Mouse (Mus musculus): ENCODE results near the gene Nlrx1.

The Nlrx1 gene

DNA sequence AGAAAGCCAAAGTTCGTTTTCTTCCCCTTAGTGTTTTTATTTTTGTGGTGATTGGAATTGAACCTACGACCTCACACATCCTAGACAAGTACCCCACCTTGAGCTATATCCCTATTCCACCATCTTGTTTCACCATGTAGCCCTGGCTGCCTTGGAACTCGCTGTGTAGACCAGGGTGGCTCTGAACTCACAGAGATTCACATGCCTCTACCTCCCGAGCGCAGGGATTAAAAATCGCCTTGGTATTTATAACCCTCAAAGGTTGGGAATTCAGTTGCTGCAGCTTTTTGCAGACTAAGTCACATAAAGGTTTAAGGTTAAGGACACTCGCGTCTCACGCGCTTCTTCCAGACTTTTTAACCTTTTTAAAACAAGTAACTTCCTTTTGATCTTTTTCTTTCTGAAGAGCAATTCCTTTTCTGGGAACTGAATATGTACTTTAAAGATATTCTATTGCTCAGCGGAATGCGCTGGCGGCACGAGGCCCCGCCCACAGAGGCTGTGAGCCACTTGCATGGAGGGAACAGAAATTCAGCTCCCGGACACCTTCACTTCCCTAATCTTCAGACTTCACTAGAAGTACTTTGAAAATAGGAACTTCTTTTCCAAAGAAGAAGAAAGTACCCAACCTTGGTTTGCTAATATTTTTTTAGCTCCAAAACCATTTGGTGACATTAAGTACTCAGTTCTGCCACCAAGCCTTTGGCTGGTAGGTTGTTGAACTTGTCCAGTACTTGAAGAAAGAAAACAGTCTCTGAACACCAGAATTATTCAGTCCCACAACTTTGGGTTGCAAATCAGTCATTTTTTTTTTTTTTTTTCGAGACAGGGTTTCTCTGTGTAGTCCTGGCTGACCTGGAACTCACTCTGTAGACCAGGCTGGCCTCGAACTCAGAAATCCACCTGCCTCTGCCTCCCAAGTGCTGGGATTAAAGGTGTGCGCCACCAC is 33.6 kb downstream of the Nlrx1 start:
- DNase-seq (ENCODE audit: low read depth) = peak; percentile 73

GRCm38 (mm10) chr9:44233802-44234478 is 34.5 kb downstream of the Nlrx1 start, which contains the start of gene Cbl:
Cbl (minus strand) TSS chr9:44234049.
- peak; percentile 99 for DNase-seq (ENCODE audit: low read depth)

GRCm38 (mm10) chr9:44233021-44233801 is 35.2 kb downstream of the Nlrx1 start:
- peak; percentile 46 for DNase-seq (ENCODE audit: low read depth)

DNA sequence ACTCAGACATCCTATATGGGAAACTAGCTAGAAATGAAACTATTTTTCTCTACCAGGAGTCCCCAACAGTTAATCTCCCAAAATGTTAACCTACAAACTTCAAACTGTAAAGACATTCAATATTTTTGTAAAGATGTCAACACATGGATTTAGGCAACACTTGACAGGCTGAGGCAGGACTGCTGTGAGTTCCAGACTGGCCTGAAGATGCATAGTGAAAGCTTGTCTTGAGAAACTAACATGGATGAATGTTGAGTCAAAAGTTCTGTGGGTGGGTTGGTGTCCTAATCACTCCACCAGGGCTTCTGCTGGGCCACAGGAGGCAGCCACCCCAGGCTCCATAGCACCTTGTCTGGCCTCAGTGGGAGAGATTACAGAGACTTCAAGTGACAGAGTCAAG is 36.8 kb downstream of the Nlrx1 start:
- DNase-seq (ENCODE audit: low read depth) = no peak

- no peak for DNase-seq (ENCODE audit: low read depth)
Measured at GRCm38 (mm10) chr9:44225993-44226392, 42.4 kb downstream of the Nlrx1 start.

DNA sequence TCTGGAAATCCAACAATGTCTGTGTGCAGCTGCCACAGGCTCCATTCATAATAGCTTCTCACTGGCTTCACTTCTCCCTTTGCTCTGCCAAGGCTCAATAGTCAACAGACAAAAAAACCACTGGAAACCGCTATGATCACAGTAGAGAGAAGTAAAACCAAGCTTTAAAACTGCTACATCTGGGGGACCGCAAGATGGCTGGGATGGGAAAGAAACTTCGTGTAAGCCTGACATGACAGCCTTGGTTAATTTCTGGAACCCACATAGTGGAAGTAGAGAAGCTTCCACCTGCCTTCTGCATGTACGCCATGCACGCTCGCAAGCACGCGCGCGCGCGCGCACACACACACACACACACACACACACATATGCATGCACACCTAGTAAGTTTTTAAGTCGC is 54.9 kb downstream of the Nlrx1 start:
- DNase-seq (ENCODE audit: low read depth) = no peak

DNA sequence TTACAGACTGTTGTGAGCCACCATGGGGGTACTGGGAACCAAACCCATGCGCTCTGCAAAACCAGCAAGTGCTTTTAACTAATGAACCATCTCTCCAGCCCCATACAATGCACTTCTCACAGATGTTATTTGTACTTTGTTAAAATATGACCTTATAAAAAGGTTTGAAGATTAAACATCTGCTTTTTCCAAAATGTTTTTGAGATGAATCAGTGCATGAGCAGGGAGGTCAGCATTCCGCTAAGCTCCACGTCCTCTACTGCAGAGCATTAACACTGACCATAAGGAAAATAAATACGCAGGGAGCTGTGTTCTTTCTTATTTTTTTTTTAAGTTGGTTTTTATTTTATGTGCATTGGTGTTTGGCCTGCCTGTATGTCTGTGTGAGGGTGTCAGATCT is 56.0 kb downstream of the Nlrx1 start:
- no peak for DNase-seq (ENCODE audit: low read depth)

GRCm38 (mm10) chr9:44209416-44209815 is 59.0 kb downstream of the Nlrx1 start:
- no peak for DNase-seq (ENCODE audit: low read depth)

- DNase-seq (ENCODE audit: low read depth) = no peak
Measured at GRCm38 (mm10) chr9:44207840-44208239, 60.6 kb downstream of the Nlrx1 start.

Measured in c-Kit-positive CD71-positive TER-119-negative erythroid progenitor cells, embryonic 14.5 days (primary cell).